Mouse (Mus musculus) stomach, embryonic 15.5 days (tissue): ENCODE measurements around the gene Bean1. TPM values are rescaled to one million over a fixed set of nuclear protein-coding genes. Genes with fewer than 3 reads are reported as not detected.

Experiments used
- ATAC-seq: fragments of 200-750 bp; cut with Nextera tagmentation; 2 replicates; pipeline ENCODE4 v1.8.0; 2017; ENCODE audit warnings: low read depth, moderate number of reproducible peaks, moderate TSS enrichment; ENCODE audit not compliant: insufficient read depth, low FRiP score
- H3K27ac ChIP-seq: fragments of 300-500 bp; sonication (generic); 2 replicates; pipeline ENCODE4 v1.5.1; 2015; ENCODE audit warnings: mild to moderate bottlenecking, inconsistent platforms
- H3K27me3 ChIP-seq: fragments of 300-500 bp; sonication (generic); replicated peaks from 2 replicates; pipeline ENCODE4 v1.6.1; 2015; ENCODE audit warnings: inconsistent platforms
- H3K36me3 ChIP-seq: fragments of 300-500 bp; sonication (generic); 2 replicates; pipeline ENCODE4 v1.6.1; 2015; ENCODE audit warnings: inconsistent platforms
- H3K4me1 ChIP-seq: fragments of 300-500 bp; sonication (generic); 2 replicates; pipeline ENCODE4 v1.6.1; 2015; ENCODE audit warnings: inconsistent platforms
- H3K4me2 ChIP-seq: fragments of 300-500 bp; sonication (generic); 2 replicates; pipeline ENCODE4 v1.6.1; 2015; ENCODE audit warnings: mild to moderate bottlenecking, inconsistent platforms
- H3K4me3 ChIP-seq: fragments of 300-500 bp; sonication (generic); replicated peaks from 2 replicates; pipeline ENCODE4 v1.5.1; 2015; ENCODE audit warnings: inconsistent platforms
- H3K9ac ChIP-seq: fragments of 300-500 bp; sonication (generic); 2 replicates; pipeline ENCODE4 v1.6.1; 2015; ENCODE audit warnings: inconsistent platforms
- H3K9me3 ChIP-seq: fragments of 300-500 bp; sonication (generic); 2 replicates; pipeline ENCODE4 v1.6.1; 2016; ENCODE audit warnings: inconsistent platforms
- WGBS: fragments of 180-500 bp; shearing (Covaris S2); methylation state at CpG from one replicate; pipeline ENCODE4 v1.1.7; 2015; 5-methylcytosine and 5-hydroxymethylcytosine counted together
- polyA plus RNA-seq: library from polyadenylated mRNA; unstranded; fragments of >200 nt; fragmentation: Nextera tagmentation; extraction: Ambion mirVana; gene quantifications from 2 replicates; pipeline ENCODE4 v1.2.1, GENCODE M21; 2015

The Bean1 gene
- polyA plus RNA-seq, 1 experiment from 2014 or later = 1.1 TPM

DNA sequence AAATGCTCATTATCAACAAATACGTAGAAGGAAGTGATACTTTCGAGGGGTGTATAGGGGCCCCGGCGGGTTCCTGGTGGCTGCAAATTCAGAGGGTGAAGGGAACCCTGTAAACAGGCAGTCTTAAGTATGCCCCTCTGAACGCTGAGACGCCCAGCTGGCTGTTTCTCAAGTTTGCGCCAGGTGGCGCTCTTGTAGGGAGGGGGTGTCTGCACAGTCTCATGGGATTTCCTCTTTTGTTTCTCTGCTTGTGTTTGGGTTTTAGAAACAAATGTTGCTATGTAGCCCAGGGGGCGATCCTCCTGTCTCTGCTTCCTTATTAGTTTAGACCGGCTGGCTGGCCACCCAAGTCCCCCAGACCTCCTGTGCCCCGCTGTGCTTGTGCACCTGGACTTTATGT, 48.8 kb downstream of the Bean1 start:
- Histone ChIP-seq H3K9me3 (no peaks in the 10 kb centered on the region), H3K27me3 (no peaks in the 10 kb centered on the region), H3K4me2 (no peak overlapping the region), H3K4me3 (no peak overlapping the region), H3K36me3 (no peaks in the 10 kb centered on the region), H3K9ac (no peak overlapping the region), H3K27ac (no peak overlapping the region), H3K4me1 (no peaks in the 10 kb centered on the region)
- 27% methylated on average over 11 of the region's 11 CpGs for WGBS
- no peak for ATAC-seq

DNA sequence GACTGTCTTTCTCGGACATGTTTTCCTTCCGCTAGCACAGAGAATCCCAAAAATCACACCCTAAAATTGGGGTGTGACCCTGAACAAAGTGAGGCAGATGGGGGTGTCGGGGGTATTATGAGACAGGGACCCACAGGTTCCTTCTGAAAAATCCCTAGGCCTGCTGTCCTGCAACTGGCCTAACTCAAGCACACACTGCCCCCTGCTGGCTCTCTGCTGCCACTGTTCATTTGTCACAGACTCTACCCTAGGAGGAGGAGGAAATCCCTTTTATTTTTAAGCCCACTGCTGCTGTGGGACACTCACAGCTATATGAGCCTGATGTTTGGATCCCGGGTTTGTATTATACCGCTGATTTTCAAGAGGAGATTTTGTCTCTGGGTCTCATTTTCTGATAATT, 49.6 kb downstream of the Bean1 start:
- WGBS = 40% methylated on average over 5 of the region's 5 CpGs
- H3K9ac ChIP-seq = no peak overlapping the region
- H3K27me3 ChIP-seq = no peaks in the 10 kb centered on the region
- ATAC-seq = no peak
- H3K36me3 ChIP-seq = peaks cover 3% of the 10 kb centered on the region; the same call in 1 of the 2 replicates
- H3K4me2 ChIP-seq = no peak overlapping the region
- no peaks in the 10 kb centered on the region for H3K4me1 ChIP-seq
- H3K27ac ChIP-seq = no peak overlapping the region
- no peaks in the 10 kb centered on the region for H3K9me3 ChIP-seq
- H3K4me3 ChIP-seq = no peak overlapping the region

- H3K4me3 ChIP-seq = no peak overlapping the region
- ATAC-seq = no peak
- H3K27me3 ChIP-seq = no peaks in the 10 kb centered on the region
- no peak overlapping the region for H3K27ac ChIP-seq
- H3K4me1 ChIP-seq = no peaks in the 10 kb centered on the region
- H3K36me3 ChIP-seq = peaks cover 50% of the 10 kb centered on the region
- no peak overlapping the region for H3K4me2 ChIP-seq
- no peak overlapping the region for H3K9ac ChIP-seq
- no peaks in the 10 kb centered on the region for H3K9me3 ChIP-seq
- WGBS = 89% methylated on average over 5 of the region's 5 CpGs
These were observed 56.8 kb downstream of the Bean1 start for GRCm38 (mm10) chr8:104227048-104227447.

DNA sequence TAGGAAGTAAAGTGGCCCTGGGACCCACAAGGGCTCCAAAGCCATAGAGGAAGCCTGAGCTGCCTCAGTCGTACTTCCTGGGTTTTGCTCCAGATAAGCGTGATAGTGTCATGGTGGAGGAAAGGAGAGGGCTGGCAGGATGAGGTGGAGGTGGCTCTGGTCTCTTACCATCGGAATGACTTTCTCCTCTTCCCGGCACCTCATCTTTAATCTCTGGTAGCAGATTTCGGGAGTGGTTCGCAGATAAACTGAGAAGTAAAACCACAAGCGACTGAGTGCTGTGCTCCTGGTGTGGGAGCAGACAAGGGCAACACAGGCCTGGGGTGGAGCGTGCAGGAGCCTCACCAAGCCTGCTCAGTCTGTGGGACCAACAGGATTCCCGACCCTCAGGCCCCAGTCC, 60.1 kb downstream of the Bean1 start:
- no peak for ATAC-seq
- Histone ChIP-seq H3K9ac (no peak overlapping the region), H3K4me3 (no peak overlapping the region), H3K4me2 (no peak overlapping the region), H3K27ac (no peak overlapping the region), H3K9me3 (no peaks in the 10 kb centered on the region), H3K4me1 (no peaks in the 10 kb centered on the region), H3K36me3 (peaks cover 59% of the 10 kb centered on the region), H3K27me3 (no peaks in the 10 kb centered on the region)
- whole genome bisulfite sequencing = 88% methylated on average over 9 of the region's 9 CpGs

GRCm38 (mm10) chr8:104232039-104232438, 61.8 kb downstream of the Bean1 start:
- WGBS = 96% methylated on average over 4 of the region's 4 CpGs
- no peak overlapping the region for H3K4me2 ChIP-seq
- peaks cover 53% of the 10 kb centered on the region for H3K36me3 ChIP-seq
- H3K4me1 ChIP-seq = no peaks in the 10 kb centered on the region
- no peaks in the 10 kb centered on the region for H3K27me3 ChIP-seq
- H3K27ac ChIP-seq = no peak overlapping the region
- H3K9ac ChIP-seq = no peak overlapping the region
- no peak overlapping the region for H3K4me3 ChIP-seq
- no peak for ATAC-seq
- no peaks in the 10 kb centered on the region for H3K9me3 ChIP-seq

DNA sequence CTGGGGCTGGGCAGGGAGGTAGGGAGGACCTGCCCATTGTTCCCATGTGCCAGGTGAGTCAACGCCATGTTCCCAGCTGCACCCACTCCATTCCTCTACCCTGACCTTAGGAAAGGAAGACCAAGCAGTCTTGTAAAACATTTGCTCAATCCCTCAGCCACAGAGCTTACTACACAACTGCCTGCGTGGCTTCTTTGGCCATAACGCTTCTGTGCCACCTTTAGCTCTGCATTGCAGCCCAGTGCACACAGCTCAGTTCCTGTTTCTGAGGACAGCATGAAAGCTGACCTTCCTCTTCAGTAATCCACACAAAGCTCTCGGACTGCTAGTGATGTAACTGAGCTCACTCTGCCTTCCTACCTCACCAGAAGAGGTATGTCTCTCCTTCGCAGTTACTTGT, 62.7 kb downstream of the Bean1 start:
- Histone ChIP-seq H3K9me3 (no peaks in the 10 kb centered on the region), H3K27me3 (no peaks in the 10 kb centered on the region), H3K9ac (no peak overlapping the region), H3K36me3 (peaks cover 44% of the 10 kb centered on the region), H3K4me1 (no peaks in the 10 kb centered on the region), H3K4me3 (no peak overlapping the region), H3K27ac (no peak overlapping the region), H3K4me2 (no peak overlapping the region)
- ATAC-seq = no peak
- 87% methylated on average over 5 of the region's 5 CpGs for WGBS

DNA sequence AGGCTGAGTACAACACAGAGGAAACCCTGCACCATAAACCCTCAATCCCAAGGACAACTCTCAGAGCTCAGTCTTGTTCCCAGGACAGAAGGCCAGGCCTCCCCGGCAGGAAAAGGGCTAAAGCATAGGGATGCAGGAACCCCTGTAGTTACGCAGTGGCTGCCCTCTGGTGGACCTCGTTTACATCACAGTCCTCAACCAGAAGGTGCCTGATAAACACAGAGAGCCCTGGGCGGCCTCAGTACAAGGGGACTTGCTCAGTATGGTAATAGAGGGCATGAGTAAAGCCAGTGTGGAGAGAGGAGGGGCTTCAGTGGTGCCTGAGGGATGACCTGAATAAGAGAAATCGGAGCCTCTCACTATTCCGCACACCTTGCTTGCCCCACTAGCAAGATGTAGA, 64.3 kb downstream of the Bean1 start:
- H3K36me3 ChIP-seq = peaks cover 31% of the 10 kb centered on the region
- no peak overlapping the region for H3K9ac ChIP-seq
- no peak overlapping the region for H3K4me3 ChIP-seq
- H3K9me3 ChIP-seq = no peaks in the 10 kb centered on the region
- ATAC-seq = no peak
- 43% methylated on average over 6 of the region's 6 CpGs for WGBS
- no peak overlapping the region for H3K4me2 ChIP-seq
- no peaks in the 10 kb centered on the region for H3K4me1 ChIP-seq
- no peak overlapping the region for H3K27ac ChIP-seq
- no peaks in the 10 kb centered on the region for H3K27me3 ChIP-seq

DNA sequence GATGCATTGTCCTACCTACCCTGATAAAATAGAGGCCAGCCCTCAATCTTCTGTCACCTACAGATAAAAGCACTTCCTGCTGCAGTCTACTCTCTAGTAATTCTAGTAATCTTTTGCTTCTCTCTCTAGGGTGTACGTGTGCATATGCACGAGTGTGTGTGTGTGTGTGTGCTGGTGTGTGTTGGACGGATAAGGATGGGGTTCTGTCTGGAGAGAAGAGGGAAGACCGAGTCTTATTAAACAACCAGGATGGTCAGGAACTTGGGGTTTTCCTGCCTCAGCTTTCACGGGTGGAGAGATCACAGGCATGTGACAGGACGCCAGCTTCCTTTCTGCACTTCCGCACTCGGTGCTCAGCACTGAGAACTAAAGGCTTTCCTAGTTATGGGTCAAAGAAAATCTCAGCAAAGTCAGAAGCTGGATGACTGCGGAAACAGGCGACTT, 69.2 kb downstream of the Bean1 start:
- no peak overlapping the region for H3K4me2 ChIP-seq
- peaks cover 9% of the 10 kb centered on the region for H3K36me3 ChIP-seq
- 79% methylated on average over 10 of the region's 10 CpGs for WGBS
- H3K9ac ChIP-seq = no peak overlapping the region
- no peaks in the 10 kb centered on the region for H3K4me1 ChIP-seq
- no peaks in the 10 kb centered on the region for H3K9me3 ChIP-seq
- H3K4me3 ChIP-seq = no peak overlapping the region
- H3K27ac ChIP-seq = no peak overlapping the region
- H3K27me3 ChIP-seq = no peaks in the 10 kb centered on the region
- ATAC-seq = no peak; the same call in 1 of the 2 replicates

- Histone ChIP-seq H3K27ac (no peak overlapping the region), H3K4me3 (no peak overlapping the region), H3K9me3 (no peaks in the 10 kb centered on the region), H3K4me2 (no peak overlapping the region), H3K9ac (no peak overlapping the region), H3K4me1 (peaks cover 5% of the 10 kb centered on the region; the same call in 1 of the 2 replicates), H3K36me3 (no peaks in the 10 kb centered on the region; the same call in 1 of the 2 replicates), H3K27me3 (no peaks in the 10 kb centered on the region)
- WGBS = 75% methylated on average over 12 of the region's 12 CpGs
- ATAC-seq = no peak
These were observed 71.9 kb downstream of the Bean1 start for GRCm38 (mm10) chr8:104242038-104242644.

DNA sequence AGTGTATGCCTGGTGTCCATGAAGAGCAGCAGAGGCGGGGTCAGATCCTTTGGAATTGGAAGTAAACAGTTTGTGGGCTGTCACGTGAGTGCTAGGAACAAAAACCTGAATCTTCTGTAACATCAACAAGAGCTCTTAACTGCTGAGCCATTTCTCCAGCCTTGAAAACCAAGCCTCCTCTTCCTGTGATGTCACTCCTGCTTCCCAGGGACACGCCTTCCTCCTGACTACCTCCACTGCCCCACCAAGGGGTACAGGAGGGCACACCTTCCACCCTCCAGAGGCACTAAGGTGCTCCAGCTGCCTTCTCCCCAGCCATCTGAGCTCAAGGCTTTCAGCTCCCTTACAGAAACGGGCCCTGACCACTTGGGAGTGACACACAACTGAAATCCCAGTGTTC, 76.4 kb downstream of the Bean1 start:
- Histone ChIP-seq H3K4me1 (peaks cover 13% of the 10 kb centered on the region), H3K9me3 (no peaks in the 10 kb centered on the region), H3K27ac (no peak overlapping the region), H3K4me3 (no peak overlapping the region), H3K27me3 (no peaks in the 10 kb centered on the region), H3K9ac (no peak overlapping the region), H3K4me2 (no peak overlapping the region), H3K36me3 (no peaks in the 10 kb centered on the region)
- ATAC-seq = no peak
- 82% methylated on average over 4 of the region's 4 CpGs for WGBS

DNA sequence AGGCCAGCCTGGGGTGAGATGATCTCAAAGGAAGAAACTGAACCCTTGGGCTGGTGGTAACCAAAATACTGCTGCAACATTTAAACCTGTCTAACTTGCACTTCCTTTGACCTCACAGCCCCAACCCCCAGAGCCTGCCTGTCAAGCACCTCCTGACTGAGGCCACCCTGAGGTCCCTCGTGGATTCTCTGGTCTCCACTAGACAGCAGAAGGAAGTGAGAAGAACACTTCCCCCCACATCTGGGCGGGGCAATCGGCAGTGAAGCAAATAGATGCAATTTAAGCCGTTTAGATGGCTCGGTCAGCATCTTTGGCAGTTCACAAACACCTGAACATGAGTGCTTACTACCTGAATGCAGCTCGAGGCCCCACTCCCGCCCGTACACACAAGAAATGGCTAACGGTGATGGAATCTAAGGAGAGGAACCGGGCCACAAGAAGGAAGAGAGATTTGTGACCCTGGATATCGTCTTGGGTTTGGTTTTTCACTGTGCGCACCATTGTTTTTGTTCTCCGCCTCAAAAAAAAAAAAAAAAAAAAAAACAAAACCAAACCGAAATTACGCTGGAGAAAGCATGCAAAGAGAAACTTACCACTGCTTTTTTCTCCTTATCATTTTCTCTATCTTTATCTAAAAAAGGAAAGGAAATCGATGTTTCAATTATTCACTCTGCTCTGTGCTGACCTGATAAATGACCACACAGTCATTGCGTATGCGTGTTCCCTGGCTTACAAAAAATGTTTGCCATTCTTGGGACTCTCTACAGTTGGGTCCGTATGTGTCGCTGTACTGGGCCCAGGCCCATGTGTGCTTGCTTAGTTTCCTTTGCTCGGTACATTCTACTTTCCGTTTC, 77.0 kb downstream of the Bean1 start:
- H3K4me3 ChIP-seq = peak overlapping the region; percentile 86
- H3K4me2 ChIP-seq = peak overlapping the region; percentile 82
- H3K9me3 ChIP-seq = no peaks in the 10 kb centered on the region
- H3K27me3 ChIP-seq = no peaks in the 10 kb centered on the region
- 0 out of 2 replicates have a peak overlapping the region, but pooled peaks have one; percentile 64 for H3K9ac ChIP-seq
- no peaks in the 10 kb centered on the region for H3K36me3 ChIP-seq
- WGBS = 62% methylated on average over 22 of the region's 22 CpGs
- H3K27ac ChIP-seq = peak overlapping the region; percentile 41; the same call in 1 of the 2 replicates
- ATAC-seq = no peak
- peaks cover 13% of the 10 kb centered on the region for H3K4me1 ChIP-seq

DNA sequence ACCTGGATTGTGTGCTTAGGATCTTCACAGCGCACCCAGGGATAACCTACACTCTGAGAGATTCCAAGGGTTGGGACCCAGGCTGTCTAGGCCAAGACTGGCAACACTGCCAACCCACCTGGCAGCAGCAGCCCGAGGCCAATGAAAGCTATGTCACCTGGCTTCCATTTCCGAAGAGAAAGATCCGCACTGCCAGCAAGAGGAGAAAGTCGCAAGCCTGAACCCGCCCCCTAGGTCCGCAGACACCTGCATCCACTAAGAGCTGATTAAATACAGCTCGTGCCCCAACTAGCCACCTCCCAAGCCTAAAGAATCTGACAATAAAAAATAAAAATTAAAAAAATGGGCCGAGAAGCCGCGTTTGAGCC, 77.7 kb downstream of the Bean1 start:
- Histone ChIP-seq H3K4me2 (peak overlapping the region; percentile 82), H3K9me3 (no peaks in the 10 kb centered on the region), H3K27me3 (no peaks in the 10 kb centered on the region), H3K9ac (peak overlapping the region; percentile 64), H3K4me3 (peak overlapping the region; percentile 86), H3K27ac (peak overlapping the region; percentile 62; the same call in 1 of the 2 replicates), H3K36me3 (no peaks in the 10 kb centered on the region), H3K4me1 (peaks cover 13% of the 10 kb centered on the region)
- 4% methylated on average over 11 of the region's 11 CpGs for WGBS
- no peak; the same call in 1 of the 2 replicates for ATAC-seq
